11 mouse cellular contexts compared by ENCODE assay signal in genomic region chr9:46353330-46353724, GRCm38 (mm10). TPM values are rescaled to one million over a fixed set of nuclear protein-coding genes. Genes with fewer than 3 reads are reported as not detected.
DNase-seq lines count a peak whose midpoint lies in the region; ATAC-seq and TF ChIP-seq lines count a peak whose summit lies in the region.
"Had no signal": no experiment of that assay in that cellular context is flagged by ENCODE, and none has a peak within 500 bp of the region (broad histone marks: within the 10 kb centered on the region; RNA-seq: fewer than 3 reads in every experiment).

No protein-coding gene starts in this region.

- TF ChIP-seq CTCF in forebrain, postnatal 0 days (IDR thresholded peaks at IDR 0.05; ENCODE audit: low read depth): no peak
- TF ChIP-seq CTCF in kidney, adult 2 months (conservative IDR thresholded peaks at IDR 0.05; ENCODE audit: insufficient read depth, insufficient read length, low read depth, low read length): no peak

- H3K9me3 ChIP-seq in forebrain, postnatal 0 days (ENCODE audit: low read length): no peaks in the 10 kb centered on the region

- DNase-seq in layer of hippocampus, adult 9-11 months: peak; percentile 65
- no peak for DNase-seq in layer of hippocampus, adult 9-10 months (ENCODE audit: low spot score)
- peak; percentile 69 for DNase-seq in embryo, embryonic 11 days
- peak; percentile 43 for DNase-seq in forebrain, postnatal 0 days
- peak; percentile 58 for DNase-seq in mesoderm, embryonic 11.5 days (ENCODE audit: low read depth, low spot score)
- no peak for DNase-seq in thymus, postnatal 4 days
- no peak for DNase-seq in kidney, adult 2 months
- no peak for DNase-seq in ovary, postnatal 14 days (ENCODE audit: low spot score)

- no peaks in the 10 kb centered on the region for H3K36me3 ChIP-seq in forebrain, postnatal 0 days (ENCODE audit: insufficient read depth)
- H3K36me3 ChIP-seq in kidney, adult 2 months (ENCODE audit: control insufficient read depth, insufficient read depth, low read length): no peaks in the 10 kb centered on the region

- H3K27ac ChIP-seq in forebrain, postnatal 0 days (ENCODE audit: low read depth, low read length): no peak overlapping the region
- H3K27ac ChIP-seq in kidney, adult 2 months (ENCODE audit: insufficient read depth, low read depth, low read length): no peak overlapping the region

- no peak for TF ChIP-seq POLR2A in kidney, adult 2 months (IDR thresholded peaks at IDR 0.05; ENCODE audit: low read depth, low read length)

- no peaks in the 10 kb centered on the region for H3K27me3 ChIP-seq in forebrain, postnatal 0 days (ENCODE audit: insufficient read depth, low read length)
- no peaks in the 10 kb centered on the region for H3K27me3 ChIP-seq in kidney, adult 2 months (replicated peaks; ENCODE audit: control insufficient read depth, insufficient read depth, low read length)

- no peak overlapping the region for H3K4me2 ChIP-seq in forebrain, postnatal 0 days (ENCODE audit: low read depth)

- peak; percentile 58 for ATAC-seq in forebrain, postnatal 0 days

- no peak overlapping the region for H3K9ac ChIP-seq in forebrain, postnatal 0 days

- no peak overlapping the region for H3K4me3 ChIP-seq in forebrain, postnatal 0 days (ENCODE audit: low read depth, low read length)
- H3K4me3 ChIP-seq in kidney, adult 2 months (ENCODE audit: insufficient read depth, low read depth, low read length): no peak overlapping the region

- peaks cover 15% of the 10 kb centered on the region; the same call in 1 of the 2 replicates for H3K4me1 ChIP-seq in forebrain, postnatal 0 days (ENCODE audit: insufficient read depth)
- H3K4me1 ChIP-seq in kidney, adult 2 months (ENCODE audit: control insufficient read depth, insufficient read depth, low read length): no peaks in the 10 kb centered on the region

- WGBS in forebrain, postnatal 0 days: 15% methylated on average over 5 of the region's 5 CpGs
- 31% methylated on average over 5 of the region's 5 CpGs for WGBS in kidney, adult 2 months

RNA-seq across cellular contexts. Expression of gene 4931429L15Rik, which starts 33.5 kb away (rescaled TPM):
- total RNA-seq in forebrain, postnatal 0 days (2014; rRNA removed): not detected in 2 replicates
- polyA plus RNA-seq in forebrain, postnatal 0 days (2015; fragmentation: Nextera tagmentation; extraction: Ambion mirVana): not detected in 2 replicates
- not detected in 2 replicates for polyA plus RNA-seq in kidney, adult 2 months (2012; rRNA removed)
- total RNA-seq: CH12.LX; gastrocnemius, postnatal 4 days; liver, adult 2 months had no signal
- polyA plus RNA-seq: liver, adult 2 months had no signal

Comparison
In these comparisons a context has a peak if more than half of its experiments do, and no peak if none do; other contexts are left out.
1. DNase-seq: peak in layer of hippocampus, adult 9-11 months (single experiment), embryo, embryonic 11 days (single experiment), forebrain, postnatal 0 days (single experiment) and mesoderm, embryonic 11.5 days (single experiment); none in layer of hippocampus, adult 9-10 months (single experiment), thymus, postnatal 4 days (single experiment), kidney, adult 2 months (single experiment) and ovary, postnatal 14 days (single experiment).